Mouse (Mus musculus) heart, embryonic 11.5 days (tissue): ENCODE results near the gene Lao1. TPM values are rescaled to one million over a fixed set of nuclear protein-coding genes. Genes with fewer than 3 reads are reported as not detected.
A peak's percentile ranks its signal among the peaks of the same experiment; 100 is the strongest.

Experiments used
- ATAC-seq: fragments of 200-750 bp; cut with Nextera tagmentation; replicated peaks from 2 replicates; pipeline ENCODE4 v1.8.0; 2017; ENCODE audit warnings: moderate library complexity; ENCODE audit not compliant: insufficient number of reproducible peaks, low FRiP score, low TSS enrichment
- H3K27ac ChIP-seq: fragments of 300-500 bp; sonication (generic); 2 replicates; pipeline ENCODE4 v1.5.1; 2014; ENCODE audit warnings: mild to moderate bottlenecking, low read depth, low read length
- H3K27me3 ChIP-seq: fragments of 300-500 bp; sonication (generic); 2 replicates; pipeline ENCODE4 v1.6.1; 2014; ENCODE audit warnings: mild to moderate bottlenecking, low read length, mixed read lengths; ENCODE audit not compliant: control insufficient read depth, insufficient read depth
- H3K36me3 ChIP-seq: fragments of 300-500 bp; sonication (generic); 2 replicates; pipeline ENCODE4 v1.6.1; 2014; ENCODE audit warnings: mild to moderate bottlenecking, low read length, moderate library complexity, mixed read lengths; ENCODE audit not compliant: control insufficient read depth, insufficient read depth
- H3K4me1 ChIP-seq: fragments of 300-500 bp; sonication (generic); 2 replicates; pipeline ENCODE4 v1.6.1; 2014; ENCODE audit warnings: low read length; ENCODE audit not compliant: control insufficient read depth, insufficient read depth
- H3K4me2 ChIP-seq: fragments of 300-500 bp; sonication (generic); 2 replicates; pipeline ENCODE4 v1.6.1; 2014; ENCODE audit warnings: mild to moderate bottlenecking, moderate library complexity
- H3K4me3 ChIP-seq: fragments of 300-500 bp; sonication (generic); 2 replicates; pipeline ENCODE4 v1.5.1; 2014; ENCODE audit warnings: low read depth, low read length
- H3K9ac ChIP-seq: fragments of 300-500 bp; sonication (generic); 2 replicates; pipeline ENCODE4 v1.6.1; 2014; ENCODE audit warnings: mild to moderate bottlenecking, low read depth, low read length, moderate library complexity
- H3K9me3 ChIP-seq: fragments of 300-500 bp; sonication (generic); replicated peaks from 2 replicates; pipeline ENCODE4 v1.6.1; 2016; ENCODE audit warnings: low read length; ENCODE audit not compliant: control insufficient read depth
- WGBS: fragments of 180-500 bp; shearing (Covaris S2); extraction: QIAGEN DNeasy Blood & Tissue Kit; methylation state at CpG from one replicate; pipeline ENCODE4 v1.1.7; 2014; ENCODE audit not compliant: insufficient replicate concordance; 5-methylcytosine and 5-hydroxymethylcytosine counted together
- polyA plus RNA-seq: library from polyadenylated mRNA; unstranded; fragments of >200 nt; fragmentation: Nextera tagmentation; extraction: Ambion mirVana; gene quantifications from 2 replicates; pipeline ENCODE4 v1.2.1, GENCODE M21; 2014

The Lao1 gene
- polyA plus RNA-seq, 1 experiment from 2014 or later: not detected

DNA sequence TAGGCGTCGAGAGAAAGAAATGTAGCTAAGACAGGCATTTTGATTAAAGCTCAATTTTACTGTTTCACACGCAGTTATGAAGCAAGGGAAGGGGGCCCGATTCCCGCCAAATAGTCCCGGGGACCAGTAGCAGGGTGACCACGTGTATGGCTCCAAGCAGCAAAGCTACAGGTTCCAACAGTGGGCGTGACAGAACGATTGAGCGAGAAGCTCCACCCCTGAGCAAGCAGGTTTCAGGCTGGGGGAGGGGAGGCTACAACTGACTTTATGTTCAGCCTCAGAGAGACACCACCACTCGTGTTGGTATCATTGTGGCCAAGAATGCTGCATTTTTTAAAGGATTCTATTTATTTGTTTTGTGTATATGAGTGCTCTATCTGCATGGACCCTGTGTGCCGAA, 28.0 kb downstream of the Lao1 start:
- Histone ChIP-seq H3K4me2 (no peak overlapping the region; the same call in 1 of the 2 replicates), H3K9me3 (0 out of 2 replicates have a peak, but pooled peaks cover 1% of the 10 kb centered on the region), H3K9ac (no peak overlapping the region), H3K4me1 (no peaks in the 10 kb centered on the region), H3K27me3 (no peaks in the 10 kb centered on the region), H3K27ac (no peak overlapping the region), H3K36me3 (no peaks in the 10 kb centered on the region), H3K4me3 (no peak overlapping the region)
- WGBS: 29% methylated on average over 12 of the region's 12 CpGs
- ATAC-seq: no peak

DNA sequence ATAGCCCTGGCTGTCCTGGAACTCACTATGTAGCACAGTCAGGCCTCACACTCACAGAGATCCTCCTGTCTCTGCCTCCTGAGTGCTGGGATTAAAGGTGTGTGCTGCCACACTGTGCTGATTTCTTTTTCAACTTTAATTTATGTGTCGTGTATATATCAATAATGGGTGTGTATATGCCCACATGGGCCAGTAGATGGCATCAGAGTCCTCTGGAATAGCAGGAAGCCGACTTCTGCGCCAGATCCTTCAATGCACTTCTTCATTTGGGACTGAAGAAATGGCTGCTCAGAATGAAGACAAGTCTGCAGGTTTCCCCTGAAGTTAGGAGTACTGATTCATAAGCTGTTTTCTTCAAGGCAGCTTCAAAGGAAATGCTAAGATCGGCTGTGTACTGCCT, 30.4 kb downstream of the Lao1 start:
- H3K9ac ChIP-seq: no peak overlapping the region
- H3K36me3 ChIP-seq: no peaks in the 10 kb centered on the region
- no peak for ATAC-seq
- H3K9me3 ChIP-seq: 0 out of 2 replicates have a peak, but pooled peaks cover 2% of the 10 kb centered on the region
- H3K4me3 ChIP-seq: no peak overlapping the region
- 44% methylated on average over 4 of the region's 4 CpGs for WGBS
- no peak overlapping the region for H3K27ac ChIP-seq
- no peaks in the 10 kb centered on the region for H3K27me3 ChIP-seq
- no peaks in the 10 kb centered on the region for H3K4me1 ChIP-seq
- no peak overlapping the region for H3K4me2 ChIP-seq

DNA sequence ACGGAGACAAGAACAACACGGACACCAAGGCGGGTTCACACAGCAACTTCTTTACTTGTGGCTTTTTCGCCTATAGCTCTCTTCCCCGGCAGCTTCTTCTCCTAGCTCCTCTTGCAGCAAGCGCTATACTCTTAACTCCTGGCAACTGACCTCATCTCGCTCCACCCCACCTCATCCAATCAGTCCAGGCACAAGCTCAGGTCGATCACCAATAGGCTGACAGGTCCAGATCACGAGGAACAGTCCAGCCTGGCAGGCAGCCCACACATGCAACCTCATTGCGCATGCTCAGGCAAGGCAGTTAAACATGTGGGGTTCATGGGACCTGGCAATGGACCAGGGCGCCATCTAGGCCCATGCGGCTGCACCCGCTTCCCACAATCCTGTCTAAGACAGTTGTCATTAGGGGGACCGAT, 35.8 kb downstream of the Lao1 start:
- Histone ChIP-seq H3K4me1 (peaks cover 7% of the 10 kb centered on the region), H3K36me3 (no peaks in the 10 kb centered on the region), H3K9me3 (0 out of 2 replicates have a peak, but pooled peaks cover 2% of the 10 kb centered on the region), H3K27ac (no peak overlapping the region), H3K9ac (no peak overlapping the region), H3K4me3 (no peak overlapping the region), H3K27me3 (no peaks in the 10 kb centered on the region), H3K4me2 (no peak overlapping the region)
- WGBS: 87% methylated on average over 14 of the region's 14 CpGs
- no peak for ATAC-seq

DNA sequence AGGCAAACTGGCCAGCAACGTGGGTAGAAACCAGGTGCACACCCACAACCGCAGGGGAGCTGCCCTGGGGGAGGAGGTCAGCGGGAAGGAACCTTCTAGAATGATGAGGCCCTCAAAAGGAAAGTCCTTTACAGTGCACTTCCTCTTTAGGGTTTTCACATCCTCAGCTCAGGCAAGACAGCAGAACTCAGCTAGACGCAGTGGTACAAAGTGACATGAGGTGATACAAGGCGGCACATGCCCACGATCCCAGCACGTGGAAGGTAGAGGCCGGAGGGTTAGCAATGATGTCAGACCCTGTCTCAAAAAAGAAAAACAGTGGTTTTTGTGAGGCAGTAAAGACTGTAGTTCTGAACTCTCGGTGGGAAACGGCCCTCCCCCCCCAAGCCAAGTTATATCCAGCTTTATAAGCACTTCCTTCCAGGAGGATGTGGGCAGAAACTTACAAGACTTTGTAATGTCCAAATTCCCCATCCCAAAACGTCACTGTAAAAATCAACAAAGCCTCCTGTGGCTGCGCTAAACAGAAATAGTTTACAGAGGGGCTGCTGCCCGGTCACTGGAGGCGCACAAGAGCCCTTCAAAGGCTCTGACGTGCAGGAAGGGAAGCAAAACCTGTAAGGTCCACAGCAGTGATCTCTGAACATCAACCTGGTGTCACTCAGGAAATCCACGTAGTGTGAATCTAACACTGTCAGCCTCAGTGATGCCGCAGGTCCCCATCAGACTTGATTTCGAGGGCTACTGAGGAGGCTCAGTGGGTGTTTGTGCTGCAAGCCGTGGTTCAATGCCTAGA, 38.5 kb downstream of the Lao1 start:
- no peaks in the 10 kb centered on the region for H3K36me3 ChIP-seq
- H3K4me3 ChIP-seq: no peak overlapping the region
- no peaks in the 10 kb centered on the region for H3K9me3 ChIP-seq
- no peak overlapping the region for H3K4me2 ChIP-seq
- no peak for ATAC-seq
- H3K4me1 ChIP-seq: peaks cover 10% of the 10 kb centered on the region
- H3K27me3 ChIP-seq: no peaks in the 10 kb centered on the region
- no peak overlapping the region for H3K27ac ChIP-seq
- 61% methylated on average over 19 of the region's 19 CpGs for WGBS
- H3K9ac ChIP-seq: no peak overlapping the region

DNA sequence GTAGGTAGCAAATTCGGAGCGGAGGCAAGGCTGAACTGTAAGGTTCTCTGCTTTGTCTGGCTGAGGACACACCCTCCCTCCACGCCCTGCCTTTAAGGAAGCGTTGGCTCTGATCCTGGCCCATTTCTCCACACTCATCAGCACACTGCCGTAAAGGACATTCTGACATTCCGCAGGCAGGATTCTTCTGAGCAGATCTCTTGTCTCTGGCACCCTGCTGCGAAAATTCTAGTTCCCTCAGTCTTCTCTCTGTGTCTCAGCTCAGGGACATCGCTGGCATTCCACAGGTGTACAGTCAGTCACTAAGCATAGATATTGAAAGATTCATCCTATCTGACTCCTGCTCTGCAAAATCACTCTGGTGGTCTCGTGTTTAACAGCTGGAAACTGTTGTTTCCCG, 40.3 kb downstream of the Lao1 start:
- H3K4me1 ChIP-seq: peaks cover 10% of the 10 kb centered on the region
- WGBS: 42% methylated on average over 10 of the region's 10 CpGs
- H3K9me3 ChIP-seq: no peaks in the 10 kb centered on the region
- H3K27me3 ChIP-seq: no peaks in the 10 kb centered on the region
- ATAC-seq: no peak
- H3K4me2 ChIP-seq: 0 out of 2 replicates have a peak overlapping the region, but pooled peaks have one; percentile 14
- no peak overlapping the region for H3K4me3 ChIP-seq
- no peak overlapping the region for H3K27ac ChIP-seq
- H3K36me3 ChIP-seq: no peaks in the 10 kb centered on the region
- H3K9ac ChIP-seq: no peak overlapping the region

DNA sequence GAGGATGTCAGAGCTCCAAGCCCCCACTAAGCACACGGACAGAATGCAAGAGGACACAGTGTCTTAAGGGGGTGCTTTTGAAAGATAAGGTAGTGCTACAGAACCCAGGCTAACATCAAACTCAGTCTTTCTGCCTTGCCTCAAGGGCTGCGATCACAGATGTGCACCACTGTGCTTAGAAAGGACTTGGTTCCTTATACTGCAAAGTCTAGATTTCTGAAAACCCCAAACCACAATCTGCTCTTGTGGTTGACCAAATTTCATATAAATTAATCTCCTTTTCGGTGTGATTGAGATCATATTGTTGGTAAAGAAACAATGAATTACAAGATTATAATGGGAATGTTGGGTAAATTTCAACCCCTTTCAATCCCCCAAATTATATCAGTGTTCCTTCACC, 41.1 kb downstream of the Lao1 start:
- no peak overlapping the region for H3K4me3 ChIP-seq
- no peak for ATAC-seq
- H3K27ac ChIP-seq: no peak overlapping the region
- no peak overlapping the region for H3K9ac ChIP-seq
- H3K36me3 ChIP-seq: no peaks in the 10 kb centered on the region
- H3K4me1 ChIP-seq: peaks cover 12% of the 10 kb centered on the region
- H3K27me3 ChIP-seq: no peaks in the 10 kb centered on the region
- 64% methylated on average over 3 of the region's 3 CpGs for WGBS
- no peaks in the 10 kb centered on the region for H3K9me3 ChIP-seq
- H3K4me2 ChIP-seq: no peak overlapping the region

DNA sequence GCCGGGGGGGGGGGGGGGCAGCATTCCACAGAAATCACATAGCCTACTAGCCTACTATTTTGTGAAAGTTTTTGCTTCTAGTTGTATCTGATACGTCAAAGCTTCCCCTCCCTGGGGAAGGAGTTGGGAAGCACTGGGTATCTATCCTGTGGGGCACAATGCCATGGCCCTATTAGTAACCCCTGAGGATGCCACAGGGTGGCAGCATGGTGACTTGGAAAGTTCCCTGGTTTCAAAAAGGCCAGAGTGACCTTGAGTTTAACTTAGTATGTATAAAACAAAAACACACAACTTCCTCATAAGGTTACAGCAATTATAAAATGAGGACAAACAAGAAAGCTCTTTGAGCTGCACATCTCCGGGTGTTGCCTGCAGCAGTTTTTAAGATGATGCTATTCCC, 42.8 kb downstream of the Lao1 start:
- WGBS: 63% methylated on average over 3 of the region's 3 CpGs
- Histone ChIP-seq H3K9me3 (no peaks in the 10 kb centered on the region), H3K36me3 (no peaks in the 10 kb centered on the region), H3K4me1 (peaks cover 23% of the 10 kb centered on the region), H3K27me3 (no peaks in the 10 kb centered on the region), H3K4me2 (no peak overlapping the region), H3K4me3 (no peak overlapping the region), H3K27ac (no peak overlapping the region), H3K9ac (no peak overlapping the region)
- ATAC-seq: no peak

DNA sequence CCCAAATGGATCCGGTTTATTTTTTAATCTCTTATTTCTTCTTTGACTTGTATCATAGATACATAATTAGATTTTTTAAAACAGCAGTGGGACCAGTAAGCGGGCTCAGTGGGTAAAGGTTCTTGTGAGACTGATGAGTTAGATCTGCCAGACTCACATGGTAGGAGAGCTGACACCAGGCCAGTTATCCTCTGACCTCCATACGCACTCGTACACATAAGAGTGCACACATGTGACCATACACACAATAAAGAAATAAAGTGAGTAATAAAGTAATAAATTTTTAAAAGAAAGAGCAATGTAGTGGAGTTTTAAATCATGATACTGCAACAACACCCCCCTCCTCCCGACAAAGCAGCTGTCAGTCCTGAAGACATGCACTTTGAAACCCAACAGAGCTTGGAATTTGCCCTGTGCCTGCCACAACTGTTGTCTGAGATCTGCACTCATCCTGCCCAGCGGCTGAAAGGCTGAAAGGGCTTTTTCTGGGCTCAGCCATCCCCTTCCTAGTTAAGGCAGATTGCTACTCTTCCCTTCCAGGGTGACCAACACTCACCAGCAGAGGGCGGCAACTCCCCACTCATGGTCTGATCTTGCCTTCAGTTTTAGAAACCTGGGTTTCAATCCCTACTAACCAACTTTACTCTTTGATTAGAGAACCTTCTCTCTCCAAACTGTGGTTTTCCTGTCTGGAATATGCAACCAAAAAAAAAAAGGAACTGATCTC, 43.4 kb downstream of the Lao1 start:
- Histone ChIP-seq H3K36me3 (no peaks in the 10 kb centered on the region), H3K9me3 (no peaks in the 10 kb centered on the region), H3K27me3 (no peaks in the 10 kb centered on the region), H3K4me1 (peaks cover 23% of the 10 kb centered on the region), H3K9ac (no peak overlapping the region), H3K27ac (no peak overlapping the region), H3K4me2 (no peak overlapping the region), H3K4me3 (no peak overlapping the region)
- WGBS: 45% methylated on average over 7 of the region's 7 CpGs
- ATAC-seq: no peak
